Mouse (Mus musculus) G1E-ER4 (cell line): ENCODE data around the gene Rpl41. TPM values are rescaled to one million over a fixed set of nuclear protein-coding genes. Genes with fewer than 3 reads are reported as not detected.

ENCODE experiments used
- GATA1 ChIP-seq: IDR thresholded peaks from one replicate; pipeline ENCODE4 v1.8.0; 2012; ENCODE audit warnings: low read length, inconsistent platforms
- polyA plus RNA-seq: library from polyadenylated mRNA; stranded (reverse); fragments of >175 nt; gene quantifications from 2 replicates; pipeline ENCODE4 v1.2.3, GENCODE M21; 2012

The Rpl41 gene
- 8,707 and 11,892 TPM in 2 replicates for polyA plus RNA-seq

GRCm38 (mm10) chr10:128548947-128549681 lies at the start of gene Rpl41:
Rpl41 (minus strand) TSS chr10:128549305.
- no peak for TF ChIP-seq GATA1

GRCm38 (mm10) chr10:128598476-128598875 lies 49.4 kb upstream of the Rpl41 start:
- TF ChIP-seq GATA1, result no peak

DNA sequence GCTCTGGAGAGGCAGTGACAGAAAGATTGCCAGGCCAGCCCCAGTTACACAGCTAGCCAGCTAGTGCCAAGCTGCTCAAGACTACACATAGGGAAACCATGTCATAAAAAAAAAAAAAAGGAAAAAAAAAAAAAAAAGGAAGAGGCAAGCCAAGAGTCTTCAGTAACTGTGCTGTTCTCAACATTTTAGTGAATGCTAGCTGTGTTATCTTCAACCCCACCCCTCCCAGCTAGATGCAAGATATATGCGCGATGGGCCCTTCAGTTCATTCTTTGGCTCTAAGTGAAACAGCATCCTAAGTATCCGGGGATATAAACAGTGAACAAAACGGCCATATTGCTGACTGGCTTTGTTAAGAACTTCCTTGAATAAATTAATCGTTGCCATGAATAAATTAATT lies 43.7 kb upstream of the Rpl41 start:
- no peak for TF ChIP-seq GATA1

DNA sequence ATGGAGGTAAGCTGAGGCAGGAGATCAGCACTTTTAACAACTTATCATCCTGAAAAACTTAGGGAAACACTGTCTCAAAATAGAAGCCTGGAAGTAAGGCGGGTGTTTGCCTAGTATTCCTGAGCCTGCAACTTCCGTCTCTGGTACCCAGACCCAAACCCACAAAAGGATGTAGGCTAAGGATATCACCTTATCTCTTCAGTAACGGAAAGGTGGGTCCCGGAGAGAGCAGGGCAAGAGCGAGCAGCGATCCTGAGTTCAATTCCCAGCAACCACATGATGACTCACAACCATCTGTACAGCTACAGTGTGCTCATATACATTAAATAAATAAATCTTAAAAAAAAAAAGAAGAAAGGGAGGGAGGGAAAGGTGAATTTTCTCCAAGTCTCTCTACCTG lies 42.3 kb upstream of the Rpl41 start:
- no peak for TF ChIP-seq GATA1

DNA sequence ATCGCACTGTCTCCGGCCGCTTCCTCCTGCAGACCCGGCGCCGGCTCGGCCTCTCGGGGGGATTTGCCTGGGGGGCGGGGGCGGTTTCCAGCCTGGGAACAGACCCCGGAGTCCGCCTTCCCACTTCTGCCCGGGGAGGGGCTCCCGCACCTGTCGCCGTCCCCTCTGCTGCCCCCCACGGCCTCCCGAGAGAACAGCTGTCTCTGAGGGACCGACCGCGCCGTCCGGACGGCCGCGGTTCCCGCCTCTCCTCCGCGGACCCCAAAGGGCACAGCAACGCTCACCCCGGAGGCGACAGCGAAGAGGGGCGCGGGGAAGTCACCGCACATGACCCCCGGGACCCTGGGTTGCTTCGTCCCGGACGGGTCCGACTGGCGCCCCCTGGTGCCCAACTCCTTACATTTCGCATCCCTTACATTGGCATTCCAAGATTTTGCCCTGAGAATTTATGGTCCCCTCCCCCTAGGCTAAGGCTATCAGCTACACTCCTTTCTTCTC lies 41.1 kb upstream of the Rpl41 start:
- no peak for TF ChIP-seq GATA1

GRCm38 (mm10) chr10:128589464-128590192 lies 40.5 kb upstream of the Rpl41 start, which contains the start of gene Erbb3:
Erbb3 (minus strand) TSS chr10:128589652.
- TF ChIP-seq GATA1, result no peak

- TF ChIP-seq GATA1, result no peak
These were observed 39.8 kb upstream of the Rpl41 start for GRCm38 (mm10) chr10:128588775-128589463.

- TF ChIP-seq GATA1, result no peak
These were observed 39.0 kb upstream of the Rpl41 start for GRCm38 (mm10) chr10:128588136-128588535.

DNA sequence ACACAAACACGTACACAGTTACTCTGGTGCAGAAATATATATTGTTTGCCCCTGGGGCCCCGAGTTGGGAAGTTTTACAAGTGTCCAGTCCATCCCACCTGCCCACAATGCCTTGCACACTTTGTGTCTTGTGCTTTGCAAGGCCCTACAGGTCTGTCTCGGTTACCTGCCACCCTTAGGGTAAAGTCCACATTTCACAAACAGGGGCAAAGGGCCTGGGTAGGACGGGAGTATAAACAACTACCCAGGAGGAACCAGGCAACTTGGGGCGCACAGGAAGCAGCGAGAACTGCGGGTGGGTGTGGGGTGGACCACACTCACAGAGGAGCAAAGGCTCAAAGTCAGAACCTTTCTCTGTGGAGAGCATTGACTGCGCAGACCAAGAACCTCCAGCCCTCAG lies 38.6 kb upstream of the Rpl41 start:
- no peak for TF ChIP-seq GATA1

DNA sequence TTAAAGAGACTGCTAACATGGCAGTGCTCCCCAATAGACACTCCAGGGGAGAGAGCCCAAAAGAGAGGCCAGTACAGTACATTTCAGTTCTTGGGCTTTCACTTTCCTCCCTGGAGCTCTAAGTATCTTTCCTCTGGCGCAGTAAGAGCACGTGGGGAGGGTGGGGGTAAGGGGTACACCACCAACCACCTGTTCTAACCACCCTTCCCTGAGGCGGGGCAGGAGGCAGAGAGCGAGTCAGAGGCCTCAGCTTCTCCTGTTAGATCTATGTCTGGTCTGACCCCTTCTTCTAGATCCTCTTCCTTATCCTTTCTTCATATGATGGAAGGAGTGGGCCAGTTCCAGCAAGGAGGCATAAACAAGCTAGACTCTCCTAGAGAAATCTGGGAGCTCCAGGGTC lies 38.0 kb upstream of the Rpl41 start:
- TF ChIP-seq GATA1, result no peak

DNA sequence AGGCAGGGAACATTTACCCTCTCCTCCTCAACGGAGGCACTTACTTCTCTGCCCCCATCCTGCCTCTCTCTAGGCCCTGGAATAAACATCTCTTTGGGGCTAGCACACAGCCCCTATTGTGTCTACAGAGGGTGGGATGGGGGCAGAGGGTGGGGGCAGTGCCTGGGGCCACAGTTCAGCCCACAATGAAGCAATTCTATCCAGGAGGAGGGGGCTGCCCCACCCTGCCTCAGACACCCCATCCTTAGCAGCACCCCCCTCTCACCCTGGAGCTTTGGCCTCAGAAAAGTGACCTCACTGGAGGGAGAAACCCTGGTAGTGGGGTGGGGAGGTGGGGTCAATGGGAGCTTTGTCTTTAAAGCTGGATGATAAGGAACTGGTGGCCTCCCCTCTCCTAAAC lies 37.4 kb upstream of the Rpl41 start:
- TF ChIP-seq GATA1, result no peak

DNA sequence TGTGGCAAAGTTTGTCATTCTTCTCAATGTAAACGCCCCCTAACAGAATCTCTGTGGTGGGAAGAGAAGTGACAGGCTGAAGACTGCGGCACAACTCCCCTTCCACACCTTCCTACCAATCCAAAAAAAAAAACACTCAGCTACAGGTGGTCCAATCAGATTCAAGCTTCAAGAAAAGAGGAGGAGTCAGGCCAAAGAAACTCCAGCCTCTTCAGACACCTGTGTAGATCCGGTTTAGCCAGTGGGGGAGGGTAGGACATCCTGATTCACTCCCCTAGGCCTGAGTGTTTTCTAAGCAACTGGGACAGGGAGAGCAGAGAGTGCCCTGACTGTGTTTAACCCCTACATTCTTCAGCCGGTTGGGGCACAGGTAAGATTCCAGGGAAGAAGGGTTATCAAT lies 35.3 kb upstream of the Rpl41 start:
- no peak for TF ChIP-seq GATA1

- no peak for TF ChIP-seq GATA1
These were observed 34.5 kb upstream of the Rpl41 start for GRCm38 (mm10) chr10:128583644-128584043.

GRCm38 (mm10) chr10:128579731-128580130 lies 30.6 kb upstream of the Rpl41 start:
- TF ChIP-seq GATA1, result no peak

DNA sequence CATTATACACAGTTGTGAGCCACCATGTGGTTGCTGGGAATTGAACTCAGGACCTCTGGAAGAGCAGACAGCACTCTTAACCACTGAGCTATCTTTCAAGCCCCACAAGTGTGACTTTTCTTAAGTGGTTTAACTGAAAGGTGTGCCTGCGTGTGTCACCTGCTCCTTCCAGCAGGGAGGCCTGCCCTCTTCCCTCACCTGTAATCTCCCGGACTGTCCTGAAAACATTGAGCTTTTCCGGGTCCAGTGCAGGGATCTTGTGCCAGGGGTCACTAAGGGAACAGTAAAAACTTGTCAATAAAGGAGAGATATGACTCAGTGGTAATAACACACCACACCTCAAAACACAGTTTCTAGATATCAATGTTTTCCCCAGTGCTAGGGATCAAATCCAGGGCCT lies 30.2 kb upstream of the Rpl41 start:
- no peak for TF ChIP-seq GATA1

DNA sequence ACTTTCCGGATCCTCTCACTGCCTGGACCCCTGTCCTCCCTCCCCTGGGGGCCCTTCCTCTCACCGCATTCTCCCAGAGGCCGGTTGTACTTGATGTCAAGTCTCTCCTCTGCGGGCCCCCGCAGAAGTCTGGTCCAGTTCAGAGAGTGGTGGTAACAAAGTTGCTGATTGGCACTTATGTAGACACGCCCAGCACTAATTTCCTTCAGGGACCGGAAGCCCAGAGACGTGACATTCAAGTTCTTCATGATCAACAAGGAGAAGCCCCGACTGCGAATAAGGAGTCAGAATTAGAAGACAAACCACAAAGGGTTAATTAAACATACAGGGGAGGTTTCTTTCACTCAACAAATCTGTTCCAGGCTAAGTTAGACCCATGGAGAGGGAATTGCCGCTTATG lies 29.2 kb upstream of the Rpl41 start:
- no peak for TF ChIP-seq GATA1
